Mouse (Mus musculus) megakaryocyte, embryonic 14.5 days (primary cell): ENCODE results near the gene Cd96.

Experiments used
- FLI1 ChIP-seq: IDR thresholded peaks from 2 replicates; pipeline ENCODE4 v1.6.1; 2012; ENCODE audit warnings: low read length, inconsistent platforms, mixed read lengths
- GATA1 ChIP-seq: IDR thresholded peaks from 3 replicates; pipeline ENCODE4 v1.6.1; 2012; ENCODE audit warnings: mixed read lengths, low read length, inconsistent platforms, borderline replicate concordance

- no peak for TF ChIP-seq GATA1
- no peak for TF ChIP-seq FLI1
Observed at GRCm38 (mm10) chr16:46120607-46121006, 556 bp upstream of the Cd96 start.
